Mouse (Mus musculus) spleen, postnatal 10 days (tissue): ENCODE measurements around the gene Kcnh3.

Source experiments
- DNase-seq, 2 experiments: peaks; one replicate each; pipeline ENCODE4 v3.0.0; 2021 to 2022; ENCODE audit warnings: low spot score in 2 of 2

The Kcnh3 gene

DNA sequence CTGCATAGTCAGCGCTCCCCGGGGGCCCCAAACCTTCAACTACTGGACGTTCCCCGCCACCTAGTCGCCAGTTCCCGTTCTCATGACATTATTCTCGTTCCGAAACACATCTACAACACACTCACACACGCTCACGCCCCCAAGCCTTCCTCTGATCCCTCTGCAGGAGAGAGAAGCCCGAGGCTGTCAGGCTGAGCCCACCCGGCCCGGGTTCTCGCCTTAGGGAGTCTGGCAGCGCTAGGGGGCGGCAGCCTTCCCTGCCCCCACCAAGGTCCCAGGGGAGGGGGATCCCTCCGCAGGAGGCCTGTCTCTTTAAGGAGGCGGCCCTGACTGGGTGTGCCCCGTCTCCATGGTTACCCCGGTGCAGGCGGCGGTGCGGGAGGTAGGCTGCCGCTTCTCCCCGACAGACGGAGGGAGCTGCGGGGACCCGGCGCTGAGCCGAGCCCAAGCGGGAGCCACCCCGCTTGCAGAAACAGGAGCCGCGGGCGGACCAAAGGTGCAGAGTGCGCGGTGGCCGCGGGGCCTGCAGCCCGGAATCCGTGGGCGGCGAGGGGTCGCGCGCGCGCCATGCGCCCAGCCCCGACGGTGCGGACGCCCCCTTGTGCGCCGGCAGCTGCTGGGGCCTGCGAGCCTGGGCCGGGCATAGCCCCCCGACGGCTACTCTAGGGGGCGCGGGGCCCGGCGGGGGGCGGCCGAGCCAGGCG lies at the start of gene Kcnh3:
Gene Kcnh3 (plus strand): TSS at position 654 of the 704 bp plus-strand sequence.
- DNase-seq: peak; percentile 26 to 72

DNA sequence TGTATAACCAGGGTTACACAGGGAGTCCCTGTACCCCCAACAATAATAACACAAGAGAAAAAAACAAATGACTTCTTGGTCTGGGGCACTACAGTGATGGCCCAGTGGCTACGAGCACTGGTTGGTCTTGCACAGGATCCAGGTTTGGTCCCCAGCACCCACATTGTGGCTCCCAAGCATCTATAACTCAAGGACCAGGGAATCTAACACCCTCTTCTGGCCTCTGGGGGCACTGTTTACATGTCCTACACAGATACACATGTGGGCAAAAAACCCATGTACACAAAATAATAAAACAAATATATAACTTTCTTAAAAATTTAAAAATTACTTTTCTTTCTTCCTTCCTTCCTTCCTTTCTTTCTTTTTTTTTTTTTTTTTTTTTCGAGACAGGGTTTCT lies 45.0 kb upstream of the Kcnh3 start:
- no peak for DNase-seq

DNA sequence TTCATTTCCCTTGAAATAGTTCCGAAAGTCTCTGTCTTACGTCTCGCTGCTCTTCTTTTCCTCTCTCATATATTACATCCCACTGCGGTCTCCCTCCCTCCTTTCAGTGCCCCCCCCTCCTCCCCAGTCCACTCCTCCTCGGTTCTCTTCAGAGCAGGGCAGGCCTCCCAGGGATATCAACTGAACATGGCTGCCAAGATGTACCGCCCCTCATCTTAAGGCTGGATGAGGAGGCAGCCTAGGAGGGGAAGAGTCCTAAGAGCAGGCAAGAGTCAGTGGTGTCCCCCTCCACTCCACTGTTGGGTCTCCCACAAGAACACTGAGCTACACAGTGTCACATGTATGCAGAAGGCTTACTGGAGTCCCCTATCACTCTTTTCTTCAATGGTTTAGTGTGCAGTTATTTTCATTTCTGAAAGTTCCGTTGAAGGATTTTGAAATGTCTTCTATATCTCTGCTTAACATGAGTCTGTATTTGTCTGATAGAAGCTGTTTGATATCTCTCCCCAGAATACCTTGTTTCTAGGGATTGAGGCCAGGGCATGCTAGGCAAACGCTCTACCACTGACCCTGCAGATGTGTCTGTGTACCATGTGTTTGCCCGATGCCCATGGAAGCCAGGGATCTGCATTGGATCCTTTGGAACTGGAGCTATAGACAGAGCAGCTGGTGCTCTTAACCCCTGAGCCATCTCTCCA lies 40.3 kb upstream of the Kcnh3 start:
- no peak for DNase-seq

- DNase-seq: no peak
Observed at GRCm38 (mm10) chr15:99194358-99194757, 30.3 kb upstream of the Kcnh3 start.

- DNase-seq: no peak
Observed at GRCm38 (mm10) chr15:99195043-99195442, 29.6 kb upstream of the Kcnh3 start.

GRCm38 (mm10) chr15:99198761-99199160 lies 25.9 kb upstream of the Kcnh3 start:
- peak in 1 of 2 experiments; percentile 46 for DNase-seq

DNA sequence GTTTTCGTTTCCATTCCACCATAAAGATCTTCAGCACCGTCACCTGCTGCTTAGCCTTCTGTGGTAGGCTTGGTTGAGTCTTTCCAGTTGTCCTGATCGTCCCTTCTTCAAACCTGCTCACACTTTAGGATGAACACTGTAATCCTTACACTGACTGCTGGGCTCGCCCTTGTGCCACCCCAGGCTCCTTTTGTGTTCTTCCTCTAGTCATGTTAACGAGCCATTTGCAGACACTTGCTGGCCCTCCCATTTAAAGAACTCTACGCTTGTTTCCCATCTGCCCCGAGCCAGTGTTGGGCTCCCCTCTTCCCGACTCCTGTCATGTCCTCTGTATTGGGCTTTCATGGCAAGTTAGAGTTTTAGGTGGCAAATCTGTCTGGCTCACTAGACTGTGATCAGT lies 18.7 kb upstream of the Kcnh3 start:
- no peak for DNase-seq

- no peak for DNase-seq
Observed at GRCm38 (mm10) chr15:99213183-99213582, 11.5 kb upstream of the Kcnh3 start.

GRCm38 (mm10) chr15:99214941-99215340 lies 9.7 kb upstream of the Kcnh3 start:
- DNase-seq: peak in 1 of 2 experiments; percentile 53

DNA sequence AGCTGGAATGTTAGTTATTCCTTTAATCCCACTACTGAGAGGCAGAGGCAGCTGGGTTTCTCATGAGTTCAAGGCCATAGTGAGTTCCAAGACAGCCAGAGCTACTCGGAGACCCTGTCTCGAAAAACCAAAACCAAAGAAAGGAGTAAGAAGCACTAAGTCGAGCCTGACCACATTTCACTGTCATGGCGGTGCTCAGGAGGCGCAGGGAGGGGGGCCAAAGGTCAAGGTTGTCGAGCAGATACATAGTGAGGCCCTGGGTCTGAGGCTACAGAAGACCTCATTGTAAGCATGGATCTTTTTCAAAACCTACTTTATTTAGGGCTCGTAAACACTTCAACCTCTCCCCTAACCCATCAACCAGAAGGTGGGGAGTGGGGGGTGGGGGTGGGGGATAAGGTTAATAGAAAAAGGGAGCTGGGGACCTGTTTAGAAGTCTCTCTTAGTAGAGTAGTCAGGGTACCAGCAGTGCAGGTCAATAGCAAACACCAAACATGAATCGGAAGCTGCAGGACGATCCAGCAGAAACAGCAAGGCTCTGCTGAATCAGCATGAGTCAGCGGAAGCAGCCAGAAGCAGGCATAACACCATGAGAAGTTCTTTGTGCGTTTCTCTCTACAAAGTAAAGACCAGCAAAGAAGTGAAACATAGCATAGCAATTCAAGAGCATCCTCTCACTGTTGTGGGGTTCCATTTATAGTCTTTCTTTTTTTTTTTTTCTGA lies 8.8 kb upstream of the Kcnh3 start:
- no peak for DNase-seq

GRCm38 (mm10) chr15:99217630-99218029 lies 7.0 kb upstream of the Kcnh3 start:
- DNase-seq: no peak

DNA sequence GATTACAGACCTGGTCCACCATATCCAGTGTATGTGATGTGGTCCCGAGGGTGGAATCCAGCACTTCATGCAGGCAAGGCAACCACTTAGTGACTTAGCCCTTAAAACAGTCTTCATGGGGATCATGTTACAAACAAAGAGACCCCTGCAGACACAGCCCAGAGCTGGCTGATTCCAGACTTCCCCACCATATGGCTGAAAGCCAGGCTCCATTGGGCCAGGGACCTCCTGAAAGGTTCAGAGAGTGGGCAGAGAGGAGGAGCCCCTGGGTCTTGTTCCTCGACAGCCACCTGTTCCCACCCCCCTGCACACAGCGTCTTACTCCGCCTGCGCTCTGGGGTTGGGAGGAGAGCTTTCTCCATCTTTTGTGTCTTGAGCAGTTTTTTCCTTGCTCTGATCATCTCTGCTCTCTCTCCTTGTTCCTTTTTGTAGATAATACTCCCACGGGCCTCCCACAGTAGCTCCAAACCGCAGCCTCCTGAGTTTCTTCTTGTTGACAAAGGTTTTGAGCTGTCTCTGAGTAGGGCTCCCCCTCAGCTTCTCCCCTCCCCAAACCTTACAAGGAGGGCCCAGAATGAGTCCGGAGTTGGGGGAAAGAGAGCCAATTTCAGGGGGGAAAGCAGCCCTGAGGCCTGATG lies 3.2 kb upstream of the Kcnh3 start:
- no peak for DNase-seq

- DNase-seq: no peak
Observed at GRCm38 (mm10) chr15:99222794-99223584, 1.7 kb upstream of the Kcnh3 start.

GRCm38 (mm10) chr15:99223585-99224207 lies 965 bp upstream of the Kcnh3 start:
- DNase-seq: peak in 1 of 2 experiments; percentile 38

DNA sequence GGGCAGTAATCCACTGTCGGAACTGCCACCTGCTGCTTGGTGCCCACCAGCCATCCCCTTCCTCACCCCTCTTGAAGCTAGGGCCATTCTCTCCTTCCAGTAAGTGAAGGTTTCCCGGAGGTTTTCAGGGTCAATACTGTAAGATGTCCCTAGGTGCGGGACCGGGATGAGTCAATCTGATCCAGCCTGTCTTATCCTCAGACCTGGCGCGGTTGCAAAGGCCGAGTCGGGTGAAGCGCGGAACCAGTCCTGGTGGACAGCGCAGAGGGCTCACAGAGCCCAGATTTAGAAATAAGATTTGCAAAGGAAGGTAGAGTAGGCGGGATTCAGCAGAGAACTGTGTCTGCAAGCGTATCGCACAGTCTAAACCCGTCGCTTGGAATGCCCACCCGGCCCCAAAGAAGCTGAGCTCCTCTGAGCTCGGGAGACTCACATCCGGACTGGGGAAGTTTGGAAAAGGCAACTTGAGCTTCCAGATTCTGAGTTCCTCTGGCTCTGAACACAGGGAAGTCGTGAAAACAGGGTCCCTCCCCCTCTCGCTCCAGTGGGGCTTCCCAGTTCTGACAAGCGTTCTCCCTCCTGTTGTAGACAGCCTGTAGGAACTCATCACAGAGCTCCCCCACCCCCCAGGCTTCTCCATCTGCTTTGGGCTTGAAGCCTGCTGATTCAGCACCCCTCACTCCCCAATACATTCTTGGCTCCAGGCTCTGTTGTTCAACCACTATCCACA lies 585 bp downstream of the Kcnh3 start:
- no peak for DNase-seq

GRCm38 (mm10) chr15:99226090-99226489 lies 1.4 kb downstream of the Kcnh3 start:
- no peak for DNase-seq

- DNase-seq: no peak
Observed at GRCm38 (mm10) chr15:99231998-99232397, 7.3 kb downstream of the Kcnh3 start.

DNA sequence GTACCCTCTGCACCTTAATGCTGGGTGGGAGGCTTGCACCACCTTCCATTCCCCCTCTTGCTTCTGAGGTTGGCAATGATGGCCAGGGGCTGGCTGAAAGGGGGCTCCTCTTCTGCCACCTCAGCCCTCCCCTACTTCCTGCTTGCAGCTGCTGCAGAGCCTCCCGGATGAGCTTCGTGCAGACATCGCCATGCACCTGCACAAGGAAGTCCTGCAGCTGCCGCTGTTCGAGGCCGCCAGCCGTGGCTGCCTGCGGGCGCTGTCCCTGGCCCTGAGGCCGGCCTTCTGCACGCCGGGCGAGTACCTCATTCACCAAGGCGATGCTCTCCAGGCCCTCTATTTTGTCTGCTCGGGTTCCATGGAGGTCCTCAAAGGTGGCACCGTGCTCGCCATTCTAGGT lies 9.1 kb downstream of the Kcnh3 start:
- DNase-seq: peak in 1 of 2 experiments; percentile 43

DNA sequence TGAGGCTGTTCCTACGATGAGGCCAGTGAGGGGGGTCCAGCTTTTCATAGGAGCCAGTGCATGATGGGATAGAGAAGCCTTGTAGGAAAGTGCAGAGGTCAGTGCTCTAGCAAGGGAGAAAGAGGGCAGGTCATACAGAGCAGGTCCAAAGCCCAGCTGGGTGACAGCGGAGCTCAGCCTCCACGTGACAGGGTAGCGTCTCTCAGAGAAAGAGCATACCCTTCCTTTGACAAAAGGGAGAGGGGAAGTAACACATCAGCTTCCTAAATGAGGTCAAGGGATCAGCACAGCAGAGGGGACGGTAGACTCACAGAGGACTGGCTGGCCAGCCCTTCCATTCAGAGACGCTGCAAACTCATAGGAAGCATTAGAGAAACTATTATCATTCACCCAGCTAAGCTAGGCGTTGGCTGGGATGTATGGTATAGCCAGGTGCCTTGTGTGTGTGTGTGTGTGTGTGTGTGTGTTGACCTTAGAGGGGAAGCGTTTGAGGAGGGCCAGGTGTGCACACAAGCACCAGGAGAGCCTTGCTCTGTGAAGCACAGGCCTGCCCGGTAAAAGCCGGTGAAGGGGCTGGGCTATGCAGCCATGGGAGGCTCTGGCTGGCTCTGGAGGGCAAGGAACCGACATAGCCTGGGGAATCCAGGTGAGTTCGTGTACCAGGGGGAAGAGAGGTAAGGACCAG lies 9.8 kb downstream of the Kcnh3 start:
- no peak for DNase-seq

DNA sequence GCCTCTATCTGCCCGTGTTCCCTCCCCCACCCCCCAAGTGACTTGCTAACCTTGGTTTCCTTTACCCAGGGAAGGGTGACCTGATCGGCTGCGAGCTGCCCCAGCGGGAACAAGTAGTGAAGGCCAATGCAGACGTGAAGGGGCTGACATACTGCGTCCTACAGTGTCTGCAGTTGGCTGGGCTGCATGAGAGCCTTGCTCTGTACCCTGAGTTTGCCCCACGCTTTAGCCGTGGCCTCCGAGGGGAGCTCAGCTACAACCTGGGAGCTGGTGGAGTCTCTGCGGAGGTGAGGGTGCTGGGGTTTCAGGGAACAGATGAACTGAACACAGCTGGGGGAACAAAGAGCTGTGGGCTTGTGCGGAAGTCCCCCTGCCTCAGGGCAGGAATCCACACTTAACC lies 13.3 kb downstream of the Kcnh3 start:
- DNase-seq: no peak
